Mouse (Mus musculus) CH12.LX (cell line): ENCODE measurements around the gene Nr4a3. TPM values are rescaled to one million over a fixed set of nuclear protein-coding genes. Genes with fewer than 3 reads are reported as not detected.

Experiments used
- DNase-seq: peaks from one replicate; pipeline ENCODE4 v3.0.0-alpha.2; 2013; ENCODE audit errors: extremely low read depth
- H3K27ac ChIP-seq: 2 replicates; pipeline ENCODE4 v1.5.1; 2012; ENCODE audit warnings: low read depth, mild to moderate bottlenecking, control low read depth, moderate library complexity; ENCODE audit not compliant: insufficient read depth
- H3K27me3 ChIP-seq: replicated peaks from 2 replicates; pipeline ENCODE3; 2012; ENCODE audit warnings: inconsistent platforms
- H3K36me3 ChIP-seq, 2 experiments: replicated peaks in 1 of 2; 2 replicates each; pipeline versions ENCODE3 to v1.6.1; 2012; ENCODE audit warnings: inconsistent platforms in 1 of 2, low read length in 1 of 2, mild to moderate bottlenecking in 1 of 2, mixed read lengths in 1 of 2, moderate library complexity in 1 of 2; ENCODE audit not compliant: control insufficient read depth in 1 of 2, insufficient read depth in 1 of 2
- H3K4me1 ChIP-seq, 2 experiments: 2 replicates each; pipeline ENCODE4 v1.6.1; 2012; ENCODE audit warnings: inconsistent platforms in 1 of 2, moderate library complexity in 1 of 2; ENCODE audit not compliant: insufficient read depth in 2 of 2, control insufficient read depth in 1 of 2
- H3K4me2 ChIP-seq: 2 replicates; pipeline ENCODE4 v1.6.1; 2012; ENCODE audit warnings: low read depth, mild to moderate bottlenecking, control low read depth; ENCODE audit not compliant: poor library complexity, insufficient read depth, severe bottlenecking
- H3K4me3 ChIP-seq, 3 experiments: fragments of 150-350 bp in 1 of 3; sonication (generic) in 1 of 3; replicated peaks in 1 of 3; 2 replicates each; pipeline versions ENCODE3 to v1.5.1; 2011 to 2012; ENCODE audit warnings: low read depth in 2 of 3, low read length in 2 of 3, mild to moderate bottlenecking in 2 of 3, moderate library complexity in 2 of 3, control low read depth in 1 of 3, improper control_type of control experiment in 1 of 3, inconsistent platforms in 1 of 3, mixed read lengths in 1 of 3; ENCODE audit not compliant: poor library complexity in 1 of 3
- H3K79me2 ChIP-seq: replicated peaks from 2 replicates; pipeline ENCODE4 v1.6.1; 2012; ENCODE audit warnings: mild to moderate bottlenecking, moderate library complexity; ENCODE audit not compliant: control insufficient read depth, poor library complexity, insufficient read depth, severe bottlenecking; ENCODE audit errors: extremely low read depth
- H3K9ac ChIP-seq: 2 replicates; pipeline ENCODE4 v1.6.1; 2012; ENCODE audit warnings: low read depth, mild to moderate bottlenecking, control low read depth, moderate library complexity; ENCODE audit not compliant: insufficient read depth
- H3K9me3 ChIP-seq: replicated peaks from 2 replicates; pipeline ENCODE3; 2012; ENCODE audit warnings: low read length, inconsistent platforms, mixed read lengths
- BHLHE40 ChIP-seq: IDR thresholded peaks from 2 replicates; pipeline ENCODE4 v1.6.1; 2011; ENCODE audit warnings: mild to moderate bottlenecking, low read depth, low read length, improper control_type of control experiment
- CHD1 ChIP-seq: IDR thresholded peaks from 2 replicates; pipeline ENCODE4 v1.6.1; 2012; ENCODE audit warnings: low read depth, low read length, improper control_type of control experiment, inconsistent platforms
- ETS1 ChIP-seq: conservative IDR thresholded peaks from 2 replicates; pipeline ENCODE4 v1.6.1; 2012; ENCODE audit warnings: low read depth, mild to moderate bottlenecking, inconsistent platforms, low read length, improper control_type of control experiment, moderate library complexity
- HCFC1 ChIP-seq: IDR thresholded peaks from 2 replicates; pipeline ENCODE4 v1.6.1; 2012; ENCODE audit warnings: low read depth, mild to moderate bottlenecking, inconsistent platforms, low read length, improper control_type of control experiment
- IRF4 ChIP-seq: IDR thresholded peaks from 2 replicates; pipeline ENCODE4 v1.6.1; 2014; ENCODE audit warnings: low read depth, mild to moderate bottlenecking, inconsistent platforms, low read length, improper control_type of control experiment
- JUND ChIP-seq: conservative IDR thresholded peaks from 2 replicates; pipeline ENCODE4 v1.6.1; 2011; ENCODE audit warnings: low read depth, low read length, improper control_type of control experiment
- KAT2A ChIP-seq: IDR thresholded peaks from 2 replicates; pipeline ENCODE4 v1.6.1; 2012; ENCODE audit warnings: low read length, improper control_type of control experiment, inconsistent platforms; ENCODE audit not compliant: insufficient replicate concordance
- MAFK ChIP-seq: IDR thresholded peaks from 2 replicates; pipeline ENCODE4 v1.6.1; 2011; ENCODE audit warnings: low read length, improper control_type of control experiment; ENCODE audit not compliant: insufficient replicate concordance
- MAX ChIP-seq: IDR thresholded peaks from 2 replicates; pipeline ENCODE4 v1.6.1; 2011; ENCODE audit warnings: low read length, improper control_type of control experiment
- MAZ ChIP-seq: IDR thresholded peaks from 2 replicates; pipeline ENCODE4 v1.6.1; 2012; ENCODE audit warnings: low read depth, mild to moderate bottlenecking, inconsistent platforms, low read length, improper control_type of control experiment, moderate library complexity
- NELFE ChIP-seq: IDR thresholded peaks from 2 replicates; pipeline ENCODE4 v1.6.1; 2011; ENCODE audit warnings: low read depth, low read length, improper control_type of control experiment
- NRF1 ChIP-seq: IDR thresholded peaks from 2 replicates; pipeline ENCODE4 v1.6.1; 2014; ENCODE audit warnings: low read depth, mild to moderate bottlenecking, inconsistent platforms, low read length, improper control_type of control experiment, moderate library complexity
- PAX5 ChIP-seq: IDR thresholded peaks from 2 replicates; pipeline ENCODE4 v1.6.1; 2012; ENCODE audit warnings: low read length, inconsistent platforms, mixed read lengths
- UBTF ChIP-seq: IDR thresholded peaks from 2 replicates; pipeline ENCODE4 v1.6.1; 2012; ENCODE audit warnings: low read depth, mild to moderate bottlenecking, inconsistent platforms, low read length, improper control_type of control experiment, moderate library complexity
- USF1 ChIP-seq: IDR thresholded peaks from 2 replicates; pipeline ENCODE4 v1.6.1; 2014; ENCODE audit warnings: low read depth, mild to moderate bottlenecking, inconsistent platforms, low read length, improper control_type of control experiment
- USF2 ChIP-seq: conservative IDR thresholded peaks from 2 replicates; pipeline ENCODE4 v1.6.1; 2011; ENCODE audit warnings: low read depth, low read length, improper control_type of control experiment
- ZC3H11A ChIP-seq: IDR thresholded peaks from 2 replicates; pipeline ENCODE4 v1.6.1; 2012; ENCODE audit warnings: low read depth, mild to moderate bottlenecking, inconsistent platforms, low read length, improper control_type of control experiment
- ZKSCAN1 ChIP-seq: IDR thresholded peaks from 2 replicates; pipeline ENCODE4 v1.6.1; 2012; ENCODE audit warnings: low read depth, inconsistent platforms, low read length, improper control_type of control experiment, borderline replicate concordance
- ZNF384 ChIP-seq: IDR thresholded peaks from 2 replicates; pipeline ENCODE4 v1.6.1; 2012; ENCODE audit warnings: low read depth, low read length, improper control_type of control experiment, inconsistent platforms
- dilution Hi-C: fragments of 300-500 bp; cut with MboI; formaldehyde crosslinking; loops from 2 replicates; pipeline ENCODE4 v1.14.3; 2020; ENCODE audit warnings: low sequenced_read_pairs; ENCODE audit not compliant: extremely low pct_unique_long_range_greater_than_20kb, extremely low pct_ligation_motif_present
- in situ Hi-C: fragments of 300-500 bp; cut with MboI; formaldehyde crosslinking; loops from 3 replicates; pipeline ENCODE4 v1.14.3; 2019; ENCODE audit warnings: low sequenced_read_pairs, low pct_ligation_motif_present, low pct_unique_long_range_greater_than_20kb, mixed read lengths
- polyA plus RNA-seq: library from polyadenylated mRNA; unstranded; fragments of >175 nt; gene quantifications from 2 replicates; pipeline ENCODE4 v1.2.1, GENCODE M21; 2012; ENCODE audit warnings: low read depth; ENCODE audit not compliant: insufficient read length
- total RNA-seq, 2 experiments: library from RNA; depleted of rRNA; stranded (reverse); fragments of 300-350 nt in 1 of 2; fragments of >200 nt in 1 of 2; gene quantifications; 2 replicates each; pipeline ENCODE4 v1.2.3; 2012 to 2014

The Nr4a3 gene
- total and polyA plus RNA-seq, 3 experiments: 0.04 to 0.32 (median 0.21) TPM

GRCm38 (mm10) chr4:48050020-48050419 is 5.1 kb downstream of the Nr4a3 start:
- Histone ChIP-seq H3K36me3 (no peaks in the 10 kb centered on the region), H3K79me2 (no peaks in the 10 kb centered on the region), H3K9ac (no peak overlapping the region), H3K27ac (no peak overlapping the region), H3K4me1 (peaks cover 0 to 20% of the 10 kb centered on the region in 2 experiments; a peak in 2 of 4 replicates), H3K4me2 (no peak overlapping the region), H3K9me3 (no peaks in the 10 kb centered on the region), H3K27me3 (peaks cover 58% of the 10 kb centered on the region), H3K4me3 (no peak overlapping the region)
- TF ChIP-seq USF2: no peak
- no peak for TF ChIP-seq JUND
- dilution Hi-C loops: no loop called here
- in situ Hi-C loops: no loop called here
- DNase-seq: no peak

- H3K9ac ChIP-seq: no peak overlapping the region
- H3K27ac ChIP-seq: no peak overlapping the region
- H3K27me3 ChIP-seq: peaks cover 54% of the 10 kb centered on the region
- H3K9me3 ChIP-seq: no peaks in the 10 kb centered on the region
- H3K36me3 ChIP-seq: no peaks in the 10 kb centered on the region
- H3K4me3 ChIP-seq: no peak overlapping the region
- H3K79me2 ChIP-seq: no peaks in the 10 kb centered on the region
- no peak overlapping the region for H3K4me2 ChIP-seq
- DNase-seq: no peak
- dilution Hi-C loops: no loop called here
- in situ Hi-C loops: no loop called here
- no peak for TF ChIP-seq UBTF
- peaks cover 0 to 20% of the 10 kb centered on the region in 2 experiments; a peak in 2 of 4 replicates for H3K4me1 ChIP-seq
These were observed 5.5 kb downstream of the Nr4a3 start for GRCm38 (mm10) chr4:48050442-48050841.

- dilution Hi-C loops: no loop called here
- no peaks in the 10 kb centered on the region for H3K9me3 ChIP-seq
- H3K36me3 ChIP-seq: no peaks in the 10 kb centered on the region
- H3K4me3 ChIP-seq: no peak overlapping the region
- H3K9ac ChIP-seq: no peak overlapping the region
- no peak overlapping the region for H3K4me2 ChIP-seq
- peaks cover 46% of the 10 kb centered on the region for H3K27me3 ChIP-seq
- DNase-seq: no peak
- no peak overlapping the region for H3K27ac ChIP-seq
- peaks cover 0 to 13% of the 10 kb centered on the region in 2 experiments; a peak in 2 of 4 replicates for H3K4me1 ChIP-seq
- no peaks in the 10 kb centered on the region for H3K79me2 ChIP-seq
- no peak for TF ChIP-seq KAT2A
- TF ChIP-seq NRF1: no peak
- TF ChIP-seq MAFK: no peak
- no peak for TF ChIP-seq PAX5
- no peak for TF ChIP-seq MAZ
- no peak for TF ChIP-seq CHD1
- no peak for TF ChIP-seq IRF4
- no peak for TF ChIP-seq NELFE
- TF ChIP-seq ZKSCAN1: no peak
- TF ChIP-seq MAX: no peak
- TF ChIP-seq ZNF384: no peak
- TF ChIP-seq USF1: no peak
- no peak for TF ChIP-seq ZC3H11A
- TF ChIP-seq ETS1: no peak
- no peak for TF ChIP-seq HCFC1
- no peak for TF ChIP-seq BHLHE40
- in situ Hi-C loops: no loop called here
These were observed 6.2 kb downstream of the Nr4a3 start for GRCm38 (mm10) chr4:48051086-48051673.
